Mouse (Mus musculus): ENCODE measurements around the gene Bola2. TPM values are rescaled to one million over a fixed set of nuclear protein-coding genes. Genes with fewer than 3 reads are reported as not detected.
A peak's percentile ranks its signal among the peaks of the same experiment; 100 is the strongest.

The Bola2 gene
- total and polyA plus RNA-seq, 3 experiments = 60.4 to 341 (median 136) TPM

GRCm38 (mm10) chr7:126703757-126704077 is 8.5 kb downstream of the Bola2 start:
- H3K9ac ChIP-seq (ENCODE audit: insufficient read depth, low read depth) = peak overlapping the region; percentile 76
- in situ Hi-C loops (cut with MboI; ENCODE audit: low pct_ligation_motif_present, low pct_unique_long_range_greater_than_20kb, low sequenced_read_pairs) = loop anchor here (5.0 to 10.0 kb wide), 5 partner anchors 79 to 1221 kb away; partner anchors contain the start of genes Mvp, Pagr1a, Pagr1b and Tbx6
- dilution Hi-C loops (cut with MboI; ENCODE audit: extremely low pct_ligation_motif_present, extremely low pct_unique_long_range_greater_than_20kb, low sequenced_read_pairs) = no loop called here
- H3K36me3 ChIP-seq (replicated peaks in 1 of 2; ENCODE audit: control insufficient read depth in 1 of 2, insufficient read depth in 1 of 2, low read length in 1 of 2) = peaks cover 33 to 39% of the 10 kb centered on the region in 2 experiments
- H3K4me1 ChIP-seq (ENCODE audit: control insufficient read depth in 1 of 2, insufficient read depth in 2 of 2) = peaks cover 35 to 69% of the 10 kb centered on the region in 2 experiments
- TF ChIP-seq ZNF384 (IDR thresholded peaks at IDR 0.05; ENCODE audit: low read depth, low read length) (no peak), POLR2A (IDR thresholded peaks at IDR 0.05; ENCODE audit: low read depth, low read length) (0 out of 2 replicates have a peak, but pooled peaks have one; percentile 9)
- H3K4me3 ChIP-seq (replicated peaks in 1 of 3; ENCODE audit: low read depth in 2 of 3, low read length in 2 of 3, poor library complexity in 1 of 3) = peak overlapping the region; percentile 85 to 86 (median 85)
- H3K4me2 ChIP-seq (ENCODE audit: insufficient read depth, low read depth, poor library complexity, severe bottlenecking) = peak overlapping the region; percentile 92
- H3K27ac ChIP-seq (ENCODE audit: insufficient read depth, low read depth) = peak overlapping the region; percentile 95
- no peaks in the 10 kb centered on the region for H3K27me3 ChIP-seq (replicated peaks)
- no peak for DNase-seq (ENCODE audit: extremely low read depth)
- H3K9me3 ChIP-seq (replicated peaks; ENCODE audit: low read length) = peaks cover 1% of the 10 kb centered on the region
- H3K79me2 ChIP-seq (replicated peaks; ENCODE audit: control insufficient read depth, extremely low read depth, insufficient read depth, poor library complexity, severe bottlenecking) = peaks cover 33% of the 10 kb centered on the region

- peaks cover 35 to 64% of the 10 kb centered on the region in 2 experiments for H3K4me1 ChIP-seq (ENCODE audit: control insufficient read depth in 1 of 2, insufficient read depth in 2 of 2)
- peak; percentile 87 for DNase-seq (ENCODE audit: extremely low read depth)
- peak overlapping the region; percentile 92 for H3K4me2 ChIP-seq (ENCODE audit: insufficient read depth, low read depth, poor library complexity, severe bottlenecking)
- peaks cover 26 to 33% of the 10 kb centered on the region in 2 experiments for H3K36me3 ChIP-seq (replicated peaks in 1 of 2; ENCODE audit: control insufficient read depth in 1 of 2, insufficient read depth in 1 of 2, low read length in 1 of 2)
- H3K79me2 ChIP-seq (replicated peaks; ENCODE audit: control insufficient read depth, extremely low read depth, insufficient read depth, poor library complexity, severe bottlenecking) = peaks cover 29% of the 10 kb centered on the region
- peak overlapping the region; percentile 76 for H3K9ac ChIP-seq (ENCODE audit: insufficient read depth, low read depth)
- dilution Hi-C loops (cut with MboI; ENCODE audit: extremely low pct_ligation_motif_present, extremely low pct_unique_long_range_greater_than_20kb, low sequenced_read_pairs) = no loop called here
- in situ Hi-C loops (cut with MboI; ENCODE audit: low pct_ligation_motif_present, low pct_unique_long_range_greater_than_20kb, low sequenced_read_pairs) = loop anchor here (5.0 to 10.0 kb wide), 5 partner anchors 78 to 1220 kb away; partner anchors contain the start of genes Mvp, Pagr1a, Pagr1b and Tbx6
- H3K27ac ChIP-seq (ENCODE audit: insufficient read depth, low read depth) = peak overlapping the region; percentile 95
- H3K9me3 ChIP-seq (replicated peaks; ENCODE audit: low read length) = peaks cover 6% of the 10 kb centered on the region
- H3K27me3 ChIP-seq (replicated peaks) = no peaks in the 10 kb centered on the region
- peak overlapping the region; percentile 85 to 86 (median 85) for H3K4me3 ChIP-seq (replicated peaks in 1 of 3; ENCODE audit: low read depth in 2 of 3, low read length in 2 of 3, poor library complexity in 1 of 3)
- TF ChIP-seq ZKSCAN1 (IDR thresholded peaks at IDR 0.05; ENCODE audit: borderline replicate concordance, low read depth, low read length) (no peak), POLR2A (IDR thresholded peaks at IDR 0.05; ENCODE audit: low read depth, low read length) (peak; percentile 86), NRF1 (IDR thresholded peaks at IDR 0.05; ENCODE audit: low read depth, low read length) (peak; percentile 50), CHD1 (IDR thresholded peaks at IDR 0.05; ENCODE audit: low read depth, low read length) (peak; percentile 65; the same call in 1 of the 2 replicates), HCFC1 (IDR thresholded peaks at IDR 0.05; ENCODE audit: low read depth, low read length) (peak; percentile 58), TBP (conservative IDR thresholded peaks at IDR 0.05; ENCODE audit: low read depth, low read length) (peak; percentile 86), RAD21 (IDR thresholded peaks at IDR 0.05; ENCODE audit: low read depth, low read length) (no peak), UBTF (IDR thresholded peaks at IDR 0.05; ENCODE audit: low read depth, low read length) (peak; percentile 69), ETS1 (conservative IDR thresholded peaks at IDR 0.05; ENCODE audit: low read depth, low read length) (peak; percentile 35), MAFK (IDR thresholded peaks at IDR 0.05; ENCODE audit: insufficient replicate concordance, low read length) (no peak), POLR2AphosphoS2 (IDR thresholded peaks at IDR 0.05; ENCODE audit: low read depth, low read length) (peak; percentile 73; the same call in 1 of the 2 replicates), USF1 (IDR thresholded peaks at IDR 0.05; ENCODE audit: low read depth, low read length) (no peak; the same call in 1 of the 2 replicates), TCF12 (IDR thresholded peaks at IDR 0.05; ENCODE audit: low read depth, low read length) (peak; percentile 93), ZNF384 (IDR thresholded peaks at IDR 0.05; ENCODE audit: low read depth, low read length) (no peak), KAT2A (IDR thresholded peaks at IDR 0.05; ENCODE audit: insufficient replicate concordance, low read length) (0 out of 2 replicates have a peak, but pooled peaks have one; percentile 60), BHLHE40 (IDR thresholded peaks at IDR 0.05; ENCODE audit: low read depth, low read length) (peak; percentile 44), SIN3A (IDR thresholded peaks at IDR 0.05; ENCODE audit: low read length) (peak; percentile 89), MYC (IDR thresholded peaks at IDR 0.05; ENCODE audit: low read depth, low read length) (0 out of 2 replicates have a peak, but pooled peaks have one; percentile 53), JUND (conservative IDR thresholded peaks at IDR 0.05; ENCODE audit: low read depth, low read length) (no peak), JUN (IDR thresholded peaks at IDR 0.05; ENCODE audit: insufficient read depth, low read depth, low read length) (no peak), ZMIZ1 (IDR thresholded peaks at IDR 0.05; ENCODE audit: low read depth, low read length) (peak; percentile 89), PAX5 (IDR thresholded peaks at IDR 0.05; ENCODE audit: low read length) (no peak), MAX (IDR thresholded peaks at IDR 0.05; ENCODE audit: low read length) (peak; percentile 61; the same call in 1 of the 2 replicates), MAZ (IDR thresholded peaks at IDR 0.05; ENCODE audit: low read depth, low read length) (peak; percentile 92), CHD2 (IDR thresholded peaks at IDR 0.05; ENCODE audit: low read length) (peak; percentile 78), MEF2A (IDR thresholded peaks at IDR 0.05; ENCODE audit: borderline replicate concordance, low read depth, low read length) (peak; percentile 32; the same call in 1 of the 2 replicates), IRF4 (IDR thresholded peaks at IDR 0.05; ENCODE audit: low read depth, low read length) (peak; percentile 54; the same call in 1 of the 2 replicates), EP300 (IDR thresholded peaks at IDR 0.05; ENCODE audit: low read length) (peak; percentile 55), RCOR1 (conservative IDR thresholded peaks at IDR 0.05; ENCODE audit: low read depth, low read length) (0 out of 2 replicates have a peak, but pooled peaks have one; percentile 28)
These were observed 9.2 kb downstream of the Bola2 start for GRCm38 (mm10) chr7:126704121-126704980.

Data from CH12.LX (cell line).